Mouse (Mus musculus): ENCODE results near the gene Btn1a1. TPM values are rescaled to one million over a fixed set of nuclear protein-coding genes. Genes with fewer than 3 reads are reported as not detected.

The Btn1a1 gene
- polyA plus RNA-seq, 1 experiment from 2014 or later: 0.10 TPM

GRCm38 (mm10) chr13:23436861-23437822 lies 28.6 kb downstream of the Btn1a1 start:
- ATAC-seq: peak; percentile 54

GRCm38 (mm10) chr13:23436231-23436661 lies 29.5 kb downstream of the Btn1a1 start:
- Histone ChIP-seq H3K9ac (ENCODE audit: low read depth, low read length) (no peak overlapping the region), H3K4me3 (ENCODE audit: low read depth, low read length) (peak overlapping the region; percentile 4; the same call in 1 of the 2 replicates), H3K4me2 (ENCODE audit: low read length) (peak overlapping the region; percentile 66), H3K27me3 (ENCODE audit: control insufficient read depth, insufficient read depth, low read depth, low read length) (no peaks in the 10 kb centered on the region), H3K4me1 (ENCODE audit: control insufficient read depth, insufficient read depth, low read length) (peaks cover 10% of the 10 kb centered on the region), H3K9me3 (replicated peaks; ENCODE audit: control insufficient read depth, low read length, poor library complexity, severe bottlenecking) (no peaks in the 10 kb centered on the region), H3K36me3 (ENCODE audit: control insufficient read depth, insufficient read depth, low read length) (no peaks in the 10 kb centered on the region), H3K27ac (ENCODE audit: low read length) (no peak overlapping the region)
- WGBS: 1% methylated on average over 11 of the region's 11 CpGs
- ATAC-seq: no peak

More at GRCm38 (mm10) chr13:23436861-23437822, 28.6 kb downstream of the Btn1a1 start:
- Histone ChIP-seq H3K36me3 (ENCODE audit: control insufficient read depth, insufficient read depth, low read length) (no peaks in the 10 kb centered on the region), H3K9ac (ENCODE audit: low read depth, low read length) (peak overlapping the region; percentile 50), H3K9me3 (replicated peaks; ENCODE audit: control insufficient read depth, low read length, poor library complexity, severe bottlenecking) (no peaks in the 10 kb centered on the region), H3K27me3 (ENCODE audit: control insufficient read depth, insufficient read depth, low read depth, low read length) (no peaks in the 10 kb centered on the region), H3K4me2 (ENCODE audit: low read length) (peak overlapping the region; percentile 69), H3K4me3 (ENCODE audit: low read depth, low read length) (peak overlapping the region; percentile 52), H3K4me1 (ENCODE audit: control insufficient read depth, insufficient read depth, low read length) (peaks cover 10% of the 10 kb centered on the region), H3K27ac (ENCODE audit: low read length) (peak overlapping the region; percentile 45; the same call in 1 of the 2 replicates)
- under 1% methylated on average over 32 of the region's 32 CpGs for WGBS

- no peaks in the 10 kb centered on the region for H3K36me3 ChIP-seq (ENCODE audit: control insufficient read depth, insufficient read depth, low read length)
- no peaks in the 10 kb centered on the region for H3K9me3 ChIP-seq (replicated peaks; ENCODE audit: control insufficient read depth, low read length, poor library complexity, severe bottlenecking)
- H3K4me3 ChIP-seq (ENCODE audit: low read depth, low read length): peak overlapping the region; percentile 45
- ATAC-seq: no peak
- no peak overlapping the region for H3K27ac ChIP-seq (ENCODE audit: low read length)
- H3K4me1 ChIP-seq (ENCODE audit: control insufficient read depth, insufficient read depth, low read length): peaks cover 10% of the 10 kb centered on the region
- WGBS: 2% methylated on average over 12 of the region's 12 CpGs
- H3K9ac ChIP-seq (ENCODE audit: low read depth, low read length): peak overlapping the region; percentile 49
- no peaks in the 10 kb centered on the region for H3K27me3 ChIP-seq (ENCODE audit: control insufficient read depth, insufficient read depth, low read depth, low read length)
- peak overlapping the region; percentile 66 for H3K4me2 ChIP-seq (ENCODE audit: low read length)
Measured at GRCm38 (mm10) chr13:23435676-23436075, 30.0 kb downstream of the Btn1a1 start.

GRCm38 (mm10) chr13:23435241-23435640 lies 30.5 kb downstream of the Btn1a1 start:
- Histone ChIP-seq H3K4me2 (ENCODE audit: low read length) (peak overlapping the region; percentile 66), H3K4me1 (ENCODE audit: control insufficient read depth, insufficient read depth, low read length) (peaks cover 11% of the 10 kb centered on the region), H3K27me3 (ENCODE audit: control insufficient read depth, insufficient read depth, low read depth, low read length) (no peaks in the 10 kb centered on the region), H3K9me3 (replicated peaks; ENCODE audit: control insufficient read depth, low read length, poor library complexity, severe bottlenecking) (no peaks in the 10 kb centered on the region), H3K36me3 (ENCODE audit: control insufficient read depth, insufficient read depth, low read length) (no peaks in the 10 kb centered on the region), H3K27ac (ENCODE audit: low read length) (no peak overlapping the region), H3K4me3 (ENCODE audit: low read depth, low read length) (peak overlapping the region; percentile 45), H3K9ac (ENCODE audit: low read depth, low read length) (no peak overlapping the region)
- 13% methylated on average over 4 of the region's 4 CpGs for WGBS
- no peak for ATAC-seq

- Histone ChIP-seq H3K4me1 (ENCODE audit: control insufficient read depth, insufficient read depth, low read length) (peaks cover 17% of the 10 kb centered on the region), H3K27ac (ENCODE audit: low read length) (no peak overlapping the region), H3K4me3 (ENCODE audit: low read depth, low read length) (no peak overlapping the region), H3K4me2 (ENCODE audit: low read length) (peak overlapping the region; percentile 37), H3K9ac (ENCODE audit: low read depth, low read length) (no peak overlapping the region), H3K36me3 (ENCODE audit: control insufficient read depth, insufficient read depth, low read length) (no peaks in the 10 kb centered on the region), H3K27me3 (ENCODE audit: control insufficient read depth, insufficient read depth, low read depth, low read length) (no peaks in the 10 kb centered on the region), H3K9me3 (replicated peaks; ENCODE audit: control insufficient read depth, low read length, poor library complexity, severe bottlenecking) (no peaks in the 10 kb centered on the region)
- whole genome bisulfite sequencing: 20% methylated on average over 7 of the region's 7 CpGs
- ATAC-seq: no peak
Measured at GRCm38 (mm10) chr13:23434426-23434825, 31.3 kb downstream of the Btn1a1 start.

GRCm38 (mm10) chr13:23433801-23434200 lies 31.9 kb downstream of the Btn1a1 start:
- WGBS: 43% methylated on average over 5 of the region's 5 CpGs
- Histone ChIP-seq H3K4me1 (ENCODE audit: control insufficient read depth, insufficient read depth, low read length) (peaks cover 17% of the 10 kb centered on the region), H3K27me3 (ENCODE audit: control insufficient read depth, insufficient read depth, low read depth, low read length) (no peaks in the 10 kb centered on the region), H3K9me3 (replicated peaks; ENCODE audit: control insufficient read depth, low read length, poor library complexity, severe bottlenecking) (no peaks in the 10 kb centered on the region), H3K27ac (ENCODE audit: low read length) (no peak overlapping the region), H3K4me3 (ENCODE audit: low read depth, low read length) (no peak overlapping the region), H3K9ac (ENCODE audit: low read depth, low read length) (no peak overlapping the region), H3K36me3 (ENCODE audit: control insufficient read depth, insufficient read depth, low read length) (no peaks in the 10 kb centered on the region), H3K4me2 (ENCODE audit: low read length) (peak overlapping the region; percentile 37)
- ATAC-seq: no peak

GRCm38 (mm10) chr13:23433206-23433605 lies 32.5 kb downstream of the Btn1a1 start:
- Histone ChIP-seq H3K4me3 (ENCODE audit: low read depth, low read length) (peak overlapping the region; percentile 66), H3K27me3 (ENCODE audit: control insufficient read depth, insufficient read depth, low read depth, low read length) (no peaks in the 10 kb centered on the region), H3K36me3 (ENCODE audit: control insufficient read depth, insufficient read depth, low read length) (no peaks in the 10 kb centered on the region), H3K4me1 (ENCODE audit: control insufficient read depth, insufficient read depth, low read length) (peaks cover 17% of the 10 kb centered on the region), H3K4me2 (ENCODE audit: low read length) (peak overlapping the region; percentile 53), H3K9ac (ENCODE audit: low read depth, low read length) (no peak overlapping the region), H3K9me3 (replicated peaks; ENCODE audit: control insufficient read depth, low read length, poor library complexity, severe bottlenecking) (no peaks in the 10 kb centered on the region), H3K27ac (ENCODE audit: low read length) (no peak overlapping the region)
- 13% methylated on average over 5 of the region's 5 CpGs for WGBS
- no peak for ATAC-seq

GRCm38 (mm10) chr13:23432562-23433201 lies 33.0 kb downstream of the Btn1a1 start:
- peak overlapping the region; percentile 51; the same call in 1 of the 2 replicates for H3K9ac ChIP-seq (ENCODE audit: low read depth, low read length)
- H3K36me3 ChIP-seq (ENCODE audit: control insufficient read depth, insufficient read depth, low read length): no peaks in the 10 kb centered on the region
- H3K4me1 ChIP-seq (ENCODE audit: control insufficient read depth, insufficient read depth, low read length): peaks cover 17% of the 10 kb centered on the region
- peak; percentile 91 for ATAC-seq
- H3K27ac ChIP-seq (ENCODE audit: low read length): peak overlapping the region; percentile 35
- peak overlapping the region; percentile 66 for H3K4me3 ChIP-seq (ENCODE audit: low read depth, low read length)
- no peaks in the 10 kb centered on the region for H3K9me3 ChIP-seq (replicated peaks; ENCODE audit: control insufficient read depth, low read length, poor library complexity, severe bottlenecking)
- WGBS: under 1% methylated on average over 28 of the region's 28 CpGs
- peak overlapping the region; percentile 53 for H3K4me2 ChIP-seq (ENCODE audit: low read length)
- no peaks in the 10 kb centered on the region for H3K27me3 ChIP-seq (ENCODE audit: control insufficient read depth, insufficient read depth, low read depth, low read length)

All from midbrain, embryonic 16.5 days (tissue).